Mouse (Mus musculus) ES-Bruce4 (cell line): ENCODE data around the gene Awat1.

Experiments
- CTCF ChIP-seq: IDR thresholded peaks from one replicate; pipeline ENCODE4 v1.8.1; 2011; ENCODE audit warnings: low read depth, low read length
- EP300 ChIP-seq: IDR thresholded peaks from 2 replicates; pipeline ENCODE4 v1.6.1; 2011; ENCODE audit warnings: low read depth, low read length; ENCODE audit not compliant: insufficient read depth
- POLR2A ChIP-seq: IDR thresholded peaks from one replicate; pipeline ENCODE4 v1.8.1; 2011; ENCODE audit warnings: low read length; ENCODE audit not compliant: insufficient read depth

DNA sequence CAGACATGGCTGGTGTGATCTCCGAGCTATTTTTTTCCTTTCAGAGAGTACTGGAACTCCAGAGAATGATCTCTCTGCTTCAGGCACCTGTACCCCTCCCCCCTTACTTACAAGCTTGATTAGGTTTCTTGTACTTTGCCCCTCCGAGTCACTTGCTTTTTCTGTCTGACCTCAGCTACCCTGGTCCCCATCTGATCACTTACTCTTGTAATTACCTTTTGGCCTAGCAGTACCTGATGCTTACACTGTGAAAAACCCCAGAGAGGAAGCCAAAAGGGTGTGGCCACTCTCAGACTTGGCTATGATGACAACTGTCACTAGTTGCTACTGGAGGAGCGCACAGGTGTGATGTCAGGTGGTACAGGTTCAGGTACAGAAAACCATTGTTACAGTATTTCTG, 46.4 kb downstream of the Awat1 start:
- TF ChIP-seq CTCF: no peak
- no peak for TF ChIP-seq POLR2A
- TF ChIP-seq EP300: no peak
